Mouse (Mus musculus) bone marrow macrophage, adult 2 months (primary cell): ENCODE results near the gene Utf1.

Experiments used
- CTCF ChIP-seq: IDR thresholded peaks from 2 replicates; pipeline ENCODE4 v1.5.1; 2012; ENCODE audit warnings: low read depth, mild to moderate bottlenecking, low read length, moderate library complexity
- POLR2A ChIP-seq: IDR thresholded peaks from 2 replicates; pipeline ENCODE4 v1.6.1; 2012; ENCODE audit warnings: mild to moderate bottlenecking, low read depth, low read length, borderline replicate concordance

DNA sequence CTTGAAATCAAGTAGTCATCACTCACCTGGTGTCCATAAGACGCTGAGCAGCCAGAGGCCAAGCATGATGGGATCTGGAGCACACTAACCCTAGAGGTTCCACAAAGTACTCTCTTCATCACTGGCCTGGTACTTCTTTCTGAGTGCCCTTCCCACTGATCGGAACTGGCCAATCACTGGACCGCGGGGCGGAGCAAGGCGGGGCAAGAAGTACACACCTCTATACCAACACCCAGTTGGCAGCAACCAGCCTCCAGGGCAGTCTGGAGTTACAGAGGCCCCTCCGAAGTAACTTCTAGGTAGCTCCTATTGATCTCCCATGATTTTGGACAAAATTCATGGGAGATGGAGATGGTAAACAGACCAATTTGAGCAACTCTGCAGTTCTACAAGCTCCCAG lies 48.8 kb downstream of the Utf1 start, which contains the start of gene Adam8:
- TF ChIP-seq CTCF = no peak
- TF ChIP-seq POLR2A = no peak
